Mouse (Mus musculus): ENCODE data around the gene Tmem79. TPM values are rescaled to one million over a fixed set of nuclear protein-coding genes. Genes with fewer than 3 reads are reported as not detected.

The Tmem79 gene
- polyA plus RNA-seq (2014; fragmentation: Illumina TruSeq; extraction: RNeasy Lipid Tissue Mini Kit (QIAGEN cat#74804); ENCODE audit: low read depth, low replicate concordance) = 0.21 TPM

DNA sequence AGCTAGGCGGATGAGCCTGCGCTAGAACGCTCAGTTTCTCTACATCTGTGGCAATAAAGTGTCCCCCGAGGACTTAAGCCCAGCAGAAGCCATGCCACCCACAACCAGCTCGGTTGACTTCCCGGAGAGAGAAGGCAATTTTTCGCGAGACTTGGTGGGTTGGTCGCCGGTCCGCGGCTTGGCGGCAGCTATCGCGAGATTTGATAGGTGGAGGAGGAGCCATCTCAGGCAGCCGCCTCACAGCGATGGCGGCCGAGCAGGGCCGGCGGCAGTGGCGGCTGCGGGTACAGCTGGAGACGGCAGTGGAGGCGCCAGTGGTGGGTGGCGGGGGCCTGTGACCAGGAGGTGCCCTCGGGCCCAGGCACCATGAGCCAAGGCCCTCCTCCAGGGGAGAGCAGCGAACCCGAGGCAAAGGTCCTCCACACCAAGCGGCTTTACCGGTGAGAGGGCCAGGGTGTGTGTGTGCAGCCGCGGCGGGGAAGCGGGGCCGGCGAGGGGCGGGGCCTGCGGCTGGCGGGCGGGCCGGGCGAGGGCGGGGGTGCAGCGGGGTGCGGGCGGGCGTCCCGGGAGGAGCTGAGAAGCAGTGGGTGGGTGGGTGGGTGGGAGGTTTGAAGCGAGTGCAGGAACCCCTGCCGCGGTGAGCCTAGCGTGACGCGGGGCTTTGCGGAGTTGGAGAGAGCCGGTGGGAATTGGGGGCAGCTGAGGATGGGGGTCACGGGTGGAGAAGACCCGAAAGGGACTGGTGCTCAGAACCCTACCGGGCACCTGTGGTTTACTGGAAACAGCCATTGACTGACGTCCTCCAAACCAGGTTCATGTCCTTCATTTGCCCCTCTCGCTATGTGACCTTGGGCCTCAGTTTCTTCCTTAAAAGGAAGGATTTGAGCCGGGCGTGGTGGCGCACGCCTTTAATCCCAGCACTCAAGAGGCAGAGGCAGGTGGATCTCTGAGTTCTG, at the start of gene Tmem79, which contains the start of gene Smg5:
Tmem79 (minus strand) TSS at position 91 of the 956 bp plus-strand sequence.
Smg5 (plus strand) TSS at position 203 of the 956 bp plus-strand sequence.

GRCm38 (mm10) chr3:88384364-88384763, 48.4 kb upstream of the Tmem79 start, which contains the start of gene Bglap:
Gene Bglap (minus strand): TSS chr3:88384464.

GRCm38 (mm10) chr3:88378599-88378998, 42.7 kb upstream of the Tmem79 start, which contains the start of gene Bglap2:
Gene Bglap2 (minus strand): TSS chr3:88378699.

GRCm38 (mm10) chr3:88372643-88373042, 36.7 kb upstream of the Tmem79 start, which contains the start of gene Bglap3:
Gene Bglap3 (minus strand): TSS chr3:88372743.

GRCm38 (mm10) chr3:88364337-88364736, 28.4 kb upstream of the Tmem79 start, which contains the start of gene Paqr6:
Gene Paqr6 (plus strand): TSS chr3:88364584.

GRCm38 (mm10) chr3:88324951-88325405, 11.0 kb downstream of the Tmem79 start, which contains the start of gene Glmp:
Gene Glmp (plus strand): TSS chr3:88325023.

GRCm38 (mm10) chr3:88296561-88297318, 39.2 kb downstream of the Tmem79 start, which contains the start of the genes Tsacc and Cct3:
Gene Tsacc (minus strand): TSS chr3:88296999.
Gene Cct3 (plus strand): TSS chr3:88297116.

DNA sequence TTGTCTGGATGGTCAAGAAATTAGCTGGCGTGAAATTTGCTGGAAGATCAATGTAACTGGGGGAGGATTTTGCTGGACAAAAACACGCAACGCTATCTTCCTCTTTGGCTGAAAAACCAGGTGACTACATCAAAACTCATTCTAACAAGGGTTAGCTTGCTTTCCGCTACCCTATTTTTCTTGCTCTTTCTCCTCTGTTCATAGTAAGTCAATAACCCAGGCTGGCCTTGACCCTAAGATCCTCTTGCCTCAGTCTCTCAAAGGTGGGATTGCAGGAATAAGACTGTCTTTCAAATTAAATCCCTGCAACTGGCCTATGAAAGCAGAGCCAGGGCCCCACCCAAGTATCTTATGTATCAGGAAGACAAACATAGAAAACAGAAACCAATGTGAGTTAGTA, 48.8 kb downstream of the Tmem79 start, which contains the start of gene Gm38392:
Gm38392 (minus strand) TSS at position 101 of the 400 bp plus-strand sequence.

Other genes with a start within 250 kb of the Tmem79 start
- gene Mef2d, start 193.8 kb downstream of the Tmem79 start, polyA plus RNA-seq (2014; fragmentation: Illumina TruSeq; extraction: RNeasy Lipid Tissue Mini Kit (QIAGEN cat#74804); ENCODE audit: low read depth, low replicate concordance) = 3.8 TPM
- 0.24 TPM for gene Rhbg, start 81.4 kb downstream of the Tmem79 start, polyA plus RNA-seq (2014; fragmentation: Illumina TruSeq; extraction: RNeasy Lipid Tissue Mini Kit (QIAGEN cat#74804); ENCODE audit: low read depth, low replicate concordance)
- gene Gm38392, start 48.9 kb downstream of the Tmem79 start, polyA plus RNA-seq (2014; fragmentation: Illumina TruSeq; extraction: RNeasy Lipid Tissue Mini Kit (QIAGEN cat#74804); ENCODE audit: low read depth, low replicate concordance) = 0.93 TPM
- gene Tsacc, start 39.1 kb downstream of the Tmem79 start, polyA plus RNA-seq (2014; fragmentation: Illumina TruSeq; extraction: RNeasy Lipid Tissue Mini Kit (QIAGEN cat#74804); ENCODE audit: low read depth, low replicate concordance) = 4.3 TPM
- 65.1 TPM for gene Cct3, start 39.0 kb downstream of the Tmem79 start, polyA plus RNA-seq (2014; fragmentation: Illumina TruSeq; extraction: RNeasy Lipid Tissue Mini Kit (QIAGEN cat#74804); ENCODE audit: low read depth, low replicate concordance)
- gene Glmp, start 11.1 kb downstream of the Tmem79 start, polyA plus RNA-seq (2014; fragmentation: Illumina TruSeq; extraction: RNeasy Lipid Tissue Mini Kit (QIAGEN cat#74804); ENCODE audit: low read depth, low replicate concordance) = 8.8 TPM
- gene Smg5, start 112 bp upstream of the Tmem79 start, polyA plus RNA-seq (2014; fragmentation: Illumina TruSeq; extraction: RNeasy Lipid Tissue Mini Kit (QIAGEN cat#74804); ENCODE audit: low read depth, low replicate concordance) = 6.5 TPM
- gene Paqr6, start 28.4 kb upstream of the Tmem79 start, polyA plus RNA-seq (2014; fragmentation: Illumina TruSeq; extraction: RNeasy Lipid Tissue Mini Kit (QIAGEN cat#74804); ENCODE audit: low read depth, low replicate concordance) = not detected
- 0.74 TPM for gene Bglap3, start 36.6 kb upstream of the Tmem79 start, polyA plus RNA-seq (2014; fragmentation: Illumina TruSeq; extraction: RNeasy Lipid Tissue Mini Kit (QIAGEN cat#74804); ENCODE audit: low read depth, low replicate concordance)
- gene Bglap2, start 42.6 kb upstream of the Tmem79 start, polyA plus RNA-seq (2014; fragmentation: Illumina TruSeq; extraction: RNeasy Lipid Tissue Mini Kit (QIAGEN cat#74804); ENCODE audit: low read depth, low replicate concordance) = not detected
- gene Bglap, start 48.3 kb upstream of the Tmem79 start, polyA plus RNA-seq (2014; fragmentation: Illumina TruSeq; extraction: RNeasy Lipid Tissue Mini Kit (QIAGEN cat#74804); ENCODE audit: low read depth, low replicate concordance) = not detected
- 5.1 TPM for gene Pmf1, start 74.2 kb upstream of the Tmem79 start, polyA plus RNA-seq (2014; fragmentation: Illumina TruSeq; extraction: RNeasy Lipid Tissue Mini Kit (QIAGEN cat#74804); ENCODE audit: low read depth, low replicate concordance)
- gene Slc25a44, start 89.0 kb upstream of the Tmem79 start, polyA plus RNA-seq (2014; fragmentation: Illumina TruSeq; extraction: RNeasy Lipid Tissue Mini Kit (QIAGEN cat#74804); ENCODE audit: low read depth, low replicate concordance) = 17.7 TPM
- 46.1 TPM for gene Sema4a, start 125.0 kb upstream of the Tmem79 start, polyA plus RNA-seq (2014; fragmentation: Illumina TruSeq; extraction: RNeasy Lipid Tissue Mini Kit (QIAGEN cat#74804); ENCODE audit: low read depth, low replicate concordance)
- gene Lmna, start 173.8 kb upstream of the Tmem79 start, polyA plus RNA-seq (2014; fragmentation: Illumina TruSeq; extraction: RNeasy Lipid Tissue Mini Kit (QIAGEN cat#74804); ENCODE audit: low read depth, low replicate concordance) = 2.5 TPM
- 0.05 TPM for gene Mex3a, start 196.2 kb upstream of the Tmem79 start, polyA plus RNA-seq (2014; fragmentation: Illumina TruSeq; extraction: RNeasy Lipid Tissue Mini Kit (QIAGEN cat#74804); ENCODE audit: low read depth, low replicate concordance)
- gene Rab25, start 212.2 kb upstream of the Tmem79 start, polyA plus RNA-seq (2014; fragmentation: Illumina TruSeq; extraction: RNeasy Lipid Tissue Mini Kit (QIAGEN cat#74804); ENCODE audit: low read depth, low replicate concordance) = not detected
- gene Lamtor2, start 216.9 kb upstream of the Tmem79 start, polyA plus RNA-seq (2014; fragmentation: Illumina TruSeq; extraction: RNeasy Lipid Tissue Mini Kit (QIAGEN cat#74804); ENCODE audit: low read depth, low replicate concordance) = 10.5 TPM
- 12.4 TPM for gene Ubqln4, start 217.6 kb upstream of the Tmem79 start, polyA plus RNA-seq (2014; fragmentation: Illumina TruSeq; extraction: RNeasy Lipid Tissue Mini Kit (QIAGEN cat#74804); ENCODE audit: low read depth, low replicate concordance)
- gene Ssr2, start 239.7 kb upstream of the Tmem79 start, polyA plus RNA-seq (2014; fragmentation: Illumina TruSeq; extraction: RNeasy Lipid Tissue Mini Kit (QIAGEN cat#74804); ENCODE audit: low read depth, low replicate concordance) = 37.9 TPM